Mouse (Mus musculus): ENCODE data around the gene Adamts17.

- TF ChIP-seq POLR2A (IDR thresholded peaks at IDR 0.05; ENCODE audit: insufficient read depth, low read depth, low read length) (no peak), CTCF (IDR thresholded peaks at IDR 0.05) (no peak), EP300 (IDR thresholded peaks at IDR 0.05; ENCODE audit: insufficient read depth, low read depth, low read length) (no peak)
These were observed 198.4 kb downstream of the Adamts17 start for GRCm38 (mm10) chr7:67037726-67038520.
